Mouse (Mus musculus) ES-Bruce4 (cell line): ENCODE results near the gene Slc44a1. TPM values are rescaled to one million over a fixed set of nuclear protein-coding genes. Genes with fewer than 3 reads are reported as not detected.

Experiments used
- H3K27ac ChIP-seq: 2 replicates; pipeline ENCODE4 v1.5.1; 2012; ENCODE audit warnings: low read length, inconsistent platforms; ENCODE audit not compliant: insufficient read depth
- H3K27me3 ChIP-seq: 2 replicates; pipeline ENCODE4 v1.6.1; 2012; ENCODE audit warnings: mild to moderate bottlenecking, low read length, inconsistent platforms; ENCODE audit not compliant: control insufficient read depth, poor library complexity, insufficient read depth, severe bottlenecking
- H3K36me3 ChIP-seq: 2 replicates; pipeline ENCODE4 v1.6.1; 2012; ENCODE audit warnings: inconsistent platforms, mild to moderate bottlenecking, low read length, moderate library complexity; ENCODE audit not compliant: control insufficient read depth, poor library complexity, insufficient read depth, severe bottlenecking
- H3K4me1 ChIP-seq: one replicate; pipeline ENCODE4 v1.8.1; 2011; ENCODE audit warnings: low read length; ENCODE audit not compliant: control insufficient read depth, insufficient read depth
- H3K4me3 ChIP-seq: 2 replicates; pipeline ENCODE4 v1.5.1; 2011; ENCODE audit warnings: low read depth, mild to moderate bottlenecking, low read length
- H3K9ac ChIP-seq: 2 replicates; pipeline ENCODE4 v1.6.1; 2012; ENCODE audit warnings: low read depth, mild to moderate bottlenecking, inconsistent platforms; ENCODE audit not compliant: poor library complexity, severe bottlenecking
- H3K9me3 ChIP-seq: replicated peaks from 2 replicates; pipeline ENCODE4 v1.6.1; 2012; ENCODE audit warnings: mild to moderate bottlenecking, low read length, inconsistent platforms; ENCODE audit not compliant: control insufficient read depth, poor library complexity, insufficient read depth, severe bottlenecking
- CTCF ChIP-seq: IDR thresholded peaks from one replicate; pipeline ENCODE4 v1.8.1; 2011; ENCODE audit warnings: low read depth, low read length
- EP300 ChIP-seq: IDR thresholded peaks from 2 replicates; pipeline ENCODE4 v1.6.1; 2011; ENCODE audit warnings: low read depth, low read length; ENCODE audit not compliant: insufficient read depth
- POLR2A ChIP-seq: IDR thresholded peaks from one replicate; pipeline ENCODE4 v1.8.1; 2011; ENCODE audit warnings: low read length; ENCODE audit not compliant: insufficient read depth
- polyA plus RNA-seq: library from polyadenylated mRNA; stranded (reverse); fragments of >200 nt; gene quantifications from 2 replicates; pipeline ENCODE4 v1.2.4, GENCODE M21; 2011; ENCODE audit warnings: low read depth; ENCODE audit not compliant: missing spikeins, insufficient read depth, insufficient read length

Gene Slc44a1
- polyA plus RNA-seq, 1 experiment: 89.9 TPM

DNA sequence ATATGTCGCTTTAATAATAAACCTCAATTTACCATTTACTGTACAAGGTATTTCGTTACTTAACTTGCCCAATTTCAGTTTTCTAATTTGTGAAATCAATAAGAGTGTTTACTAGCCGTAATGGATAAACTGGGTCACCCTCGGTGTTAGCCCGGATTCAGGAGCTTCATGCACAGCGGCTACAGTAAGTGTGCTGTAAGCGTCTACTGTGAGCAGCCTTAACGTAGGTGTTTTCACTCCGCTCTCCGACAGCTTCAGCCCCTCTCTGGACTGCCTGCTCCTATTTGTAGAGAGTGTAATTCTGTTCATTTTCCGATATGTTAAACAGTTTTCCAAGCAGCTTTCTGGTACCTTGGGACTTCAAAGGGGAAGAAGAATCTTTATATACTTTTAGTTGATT, 99.7 kb downstream of the Slc44a1 start:
- Histone ChIP-seq H3K36me3 (peaks cover 9% of the 10 kb centered on the region), H3K27ac (no peak overlapping the region), H3K27me3 (no peaks in the 10 kb centered on the region), H3K9me3 (no peaks in the 10 kb centered on the region), H3K4me1 (no peaks in the 10 kb centered on the region), H3K9ac (no peak overlapping the region), H3K4me3 (no peak overlapping the region)
- no peak for TF ChIP-seq CTCF
- no peak for TF ChIP-seq EP300
- no peak for TF ChIP-seq POLR2A

DNA sequence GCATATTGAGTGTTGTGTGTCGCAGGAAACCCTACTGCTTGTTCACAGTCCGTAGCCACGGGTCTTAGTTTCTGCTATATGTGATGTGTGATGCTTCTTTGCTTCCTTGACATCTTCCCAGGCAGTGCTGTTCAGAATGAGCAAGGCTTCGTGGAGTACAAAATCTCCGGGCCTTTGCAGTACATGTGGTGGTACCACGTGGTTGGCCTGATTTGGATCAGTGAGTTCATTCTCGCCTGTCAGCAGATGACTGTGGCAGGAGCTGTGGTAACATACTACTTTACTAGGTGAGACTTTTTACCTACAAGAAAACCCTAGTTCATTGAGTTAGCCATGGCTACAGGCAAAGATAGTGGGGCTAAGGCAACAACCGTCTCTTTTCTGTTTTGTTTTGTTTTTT, 103.2 kb downstream of the Slc44a1 start:
- no peak overlapping the region for H3K4me3 ChIP-seq
- H3K4me1 ChIP-seq: no peaks in the 10 kb centered on the region
- H3K9ac ChIP-seq: no peak overlapping the region
- H3K9me3 ChIP-seq: no peaks in the 10 kb centered on the region
- peaks cover 21% of the 10 kb centered on the region for H3K36me3 ChIP-seq
- TF ChIP-seq CTCF (no peak), EP300 (no peak), POLR2A (no peak)
- no peaks in the 10 kb centered on the region for H3K27me3 ChIP-seq
- no peak overlapping the region for H3K27ac ChIP-seq

DNA sequence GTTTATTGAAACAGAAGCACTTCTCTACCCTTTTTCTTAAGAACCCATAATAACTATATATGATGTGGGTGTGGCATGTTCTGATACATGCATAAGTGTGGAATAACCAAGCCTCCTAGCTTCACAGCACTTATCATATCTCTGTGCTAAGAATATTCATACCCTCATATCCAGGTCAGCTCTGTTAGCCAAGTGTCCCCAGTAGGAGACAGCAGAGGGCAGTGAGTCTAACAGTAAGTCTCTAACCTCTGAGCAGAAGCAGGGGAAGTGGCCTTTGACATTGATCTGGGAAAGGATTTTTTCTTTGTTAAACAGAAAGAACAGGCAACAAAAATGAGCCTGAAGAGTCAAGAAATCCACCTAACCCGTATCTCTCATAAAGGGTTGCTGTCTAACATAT, 104.7 kb downstream of the Slc44a1 start:
- H3K36me3 ChIP-seq: peaks cover 23% of the 10 kb centered on the region
- no peaks in the 10 kb centered on the region for H3K9me3 ChIP-seq
- no peak overlapping the region for H3K9ac ChIP-seq
- no peaks in the 10 kb centered on the region for H3K4me1 ChIP-seq
- no peak overlapping the region for H3K4me3 ChIP-seq
- H3K27me3 ChIP-seq: no peaks in the 10 kb centered on the region
- no peak overlapping the region for H3K27ac ChIP-seq
- no peak for TF ChIP-seq EP300
- TF ChIP-seq POLR2A: no peak
- TF ChIP-seq CTCF: no peak

DNA sequence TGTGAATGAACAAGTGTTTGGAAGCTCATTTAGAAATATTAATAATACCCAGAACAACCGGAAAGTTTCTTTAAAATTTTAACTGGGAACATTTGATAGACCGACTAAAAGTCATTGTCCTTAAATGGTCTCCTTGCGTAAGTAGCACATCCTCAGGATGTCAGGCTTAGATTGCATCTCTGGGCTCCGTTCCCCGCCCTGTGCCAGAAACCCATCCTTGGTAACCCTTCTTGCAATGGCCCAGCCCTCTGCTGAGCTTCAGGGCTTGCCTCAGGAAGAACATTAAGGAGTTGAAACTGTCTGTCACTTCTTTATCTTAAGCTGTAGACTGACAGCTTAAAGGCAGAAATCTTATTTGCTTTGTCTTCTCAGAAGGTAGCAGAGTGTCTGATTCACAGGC, 107.2 kb downstream of the Slc44a1 start:
- TF ChIP-seq EP300 (no peak), CTCF (no peak), POLR2A (no peak)
- H3K9me3 ChIP-seq: no peaks in the 10 kb centered on the region
- no peaks in the 10 kb centered on the region for H3K27me3 ChIP-seq
- H3K4me3 ChIP-seq: no peak overlapping the region
- H3K9ac ChIP-seq: no peak overlapping the region
- no peaks in the 10 kb centered on the region for H3K4me1 ChIP-seq
- H3K27ac ChIP-seq: no peak overlapping the region
- H3K36me3 ChIP-seq: peaks cover 22% of the 10 kb centered on the region

DNA sequence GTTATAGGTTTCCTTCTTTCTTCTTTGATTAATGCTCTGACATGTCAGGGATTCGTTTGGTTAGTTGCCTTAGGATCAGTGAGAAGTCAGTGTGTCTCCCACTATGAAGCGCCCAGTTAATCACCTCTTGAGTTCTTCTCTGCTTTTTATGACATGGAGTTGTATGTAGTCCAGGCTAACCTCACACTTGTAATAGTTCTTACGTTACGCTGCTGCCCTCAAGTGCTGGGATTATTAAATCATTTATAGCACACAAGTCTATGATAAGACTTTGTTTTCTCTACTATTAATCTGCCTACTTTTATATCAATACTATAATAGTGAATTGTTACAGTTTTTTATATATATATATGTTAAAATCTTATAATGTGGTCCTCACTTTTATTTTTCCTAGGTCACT, 109.2 kb downstream of the Slc44a1 start:
- Histone ChIP-seq H3K4me1 (no peaks in the 10 kb centered on the region), H3K9ac (no peak overlapping the region), H3K27ac (no peak overlapping the region), H3K36me3 (peaks cover 28% of the 10 kb centered on the region), H3K4me3 (no peak overlapping the region), H3K27me3 (no peaks in the 10 kb centered on the region), H3K9me3 (no peaks in the 10 kb centered on the region)
- no peak for TF ChIP-seq CTCF
- no peak for TF ChIP-seq EP300
- no peak for TF ChIP-seq POLR2A

DNA sequence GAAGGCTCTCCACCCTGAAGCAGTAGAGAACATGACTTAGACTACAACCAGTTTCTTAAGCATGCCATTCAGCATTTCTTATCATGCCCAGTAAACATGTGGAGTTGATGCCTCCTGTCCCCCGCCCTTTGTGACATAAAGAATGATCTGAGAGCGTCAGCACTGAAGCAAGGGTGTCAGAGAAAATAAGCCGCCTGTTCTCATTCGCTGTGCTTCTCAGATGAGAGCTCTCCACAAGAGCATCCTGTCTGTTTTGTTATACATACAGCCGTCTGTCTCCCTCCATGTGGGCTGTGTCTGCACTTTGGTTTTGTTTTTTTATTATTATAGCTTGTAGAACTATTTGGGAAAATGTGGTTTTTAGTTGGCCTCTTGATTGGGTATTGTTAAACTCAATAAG, 124.4 kb downstream of the Slc44a1 start:
- Histone ChIP-seq H3K9ac (no peak overlapping the region), H3K27ac (no peak overlapping the region), H3K9me3 (no peaks in the 10 kb centered on the region), H3K4me3 (no peak overlapping the region), H3K27me3 (no peaks in the 10 kb centered on the region), H3K36me3 (peaks cover 9% of the 10 kb centered on the region; the same call in 1 of the 2 replicates), H3K4me1 (no peaks in the 10 kb centered on the region)
- no peak for TF ChIP-seq CTCF
- no peak for TF ChIP-seq EP300
- no peak for TF ChIP-seq POLR2A
